ENCODE assay signal across 8 mouse cellular contexts in genomic region chr11:51605602-51606446, GRCm38 (mm10). TPM values are rescaled to one million over a fixed set of nuclear protein-coding genes. Genes with fewer than 3 reads are reported as not detected.
DNase-seq lines count a peak whose midpoint lies in the region; ATAC-seq and TF ChIP-seq lines count a peak whose summit lies in the region.

No protein-coding gene starts in this region.

- peak; percentile 79 for ATAC-seq in heart, embryonic 11.5 days (replicated peaks; ENCODE audit: insufficient number of reproducible peaks, low FRiP score, low TSS enrichment)
- ATAC-seq in kidney, embryonic 16.5 days (ENCODE audit: low FRiP score, low TSS enrichment), result peak; percentile 81
- ATAC-seq in liver, embryonic 13.5 days (ENCODE audit: low read depth), result peak; percentile 73
- ATAC-seq in stomach, embryonic 15.5 days (ENCODE audit: insufficient read depth, low FRiP score, low read depth), result peak; percentile 81

- TF ChIP-seq POLR2A in bone marrow macrophage, adult 2 months (IDR thresholded peaks at IDR 0.05; ENCODE audit: borderline replicate concordance, low read depth, low read length), result no peak
- no peak; the same call in 1 of the 2 replicates for TF ChIP-seq POLR2A in embryonic fibroblast, embryonic 13.5 days (IDR thresholded peaks at IDR 0.05; ENCODE audit: low read depth, low read length)

- peak overlapping the region; percentile 100 for H3K9ac ChIP-seq in heart, embryonic 11.5 days (ENCODE audit: low read depth, low read length)
- peak overlapping the region; percentile 100 for H3K9ac ChIP-seq in kidney, embryonic 16.5 days (replicated peaks; ENCODE audit: low read length)
- peak overlapping the region; percentile 97 for H3K9ac ChIP-seq in liver, embryonic 13.5 days
- H3K9ac ChIP-seq in stomach, embryonic 15.5 days, result peak overlapping the region; percentile 98

- H3K27ac ChIP-seq in bone marrow macrophage, adult 2 months (ENCODE audit: insufficient read depth, low read depth, low read length), result peak overlapping the region; percentile 89
- H3K27ac ChIP-seq in embryonic fibroblast, embryonic 13.5 days (ENCODE audit: insufficient read depth, low read length), result peak overlapping the region; percentile 62
- peak overlapping the region; percentile 96 for H3K27ac ChIP-seq in heart, embryonic 11.5 days (ENCODE audit: low read depth, low read length)
- H3K27ac ChIP-seq in kidney, embryonic 16.5 days (ENCODE audit: low read length), result peak overlapping the region; percentile 96
- peak overlapping the region; percentile 95 for H3K27ac ChIP-seq in liver, embryonic 13.5 days
- H3K27ac ChIP-seq in stomach, embryonic 15.5 days, result peak overlapping the region; percentile 95

- H3K4me3 ChIP-seq in bone marrow macrophage, adult 2 months (ENCODE audit: insufficient read depth, low read length), result peak overlapping the region; percentile 94
- peak overlapping the region; percentile 98 for H3K4me3 ChIP-seq in embryonic fibroblast, embryonic 13.5 days (ENCODE audit: insufficient read depth, low read length)
- H3K4me3 ChIP-seq in heart, embryonic 11.5 days (ENCODE audit: low read depth, low read length), result peak overlapping the region; percentile 99
- H3K4me3 ChIP-seq in kidney, embryonic 16.5 days (ENCODE audit: low read length), result peak overlapping the region; percentile 96
- peak overlapping the region; percentile 97 for H3K4me3 ChIP-seq in liver, embryonic 13.5 days (replicated peaks)
- H3K4me3 ChIP-seq in stomach, embryonic 15.5 days (replicated peaks), result peak overlapping the region; percentile 96

- no peak for TF ChIP-seq CTCF in bone marrow macrophage, adult 2 months (IDR thresholded peaks at IDR 0.05; ENCODE audit: low read depth, low read length)
- no peak for TF ChIP-seq CTCF in embryonic fibroblast, embryonic 13.5 days (IDR thresholded peaks at IDR 0.05; ENCODE audit: borderline replicate concordance, insufficient read depth, low read length)

- WGBS in heart, embryonic 11.5 days (ENCODE audit: insufficient replicate concordance), result under 1% methylated on average over 79 of the region's 81 CpGs
- WGBS in kidney, embryonic 16.5 days, result under 1% methylated on average over 71 of the region's 81 CpGs
- WGBS in liver, embryonic 13.5 days (ENCODE audit: insufficient replicate concordance), result under 1% methylated on average over 80 of the region's 81 CpGs
- WGBS in stomach, embryonic 15.5 days, result under 1% methylated on average over 80 of the region's 81 CpGs

- H3K4me2 ChIP-seq in heart, embryonic 11.5 days, result peak overlapping the region; percentile 92
- H3K4me2 ChIP-seq in kidney, embryonic 16.5 days (replicated peaks; ENCODE audit: low read depth, low read length), result peak overlapping the region; percentile 93
- peak overlapping the region; percentile 95 for H3K4me2 ChIP-seq in liver, embryonic 13.5 days
- peak overlapping the region; percentile 78 for H3K4me2 ChIP-seq in stomach, embryonic 15.5 days

- peaks cover 39% of the 10 kb centered on the region for H3K36me3 ChIP-seq in heart, embryonic 11.5 days (ENCODE audit: control insufficient read depth, insufficient read depth, low read length)
- peaks cover 44% of the 10 kb centered on the region for H3K36me3 ChIP-seq in kidney, embryonic 16.5 days (ENCODE audit: insufficient read depth, low read length)
- peaks cover 49% of the 10 kb centered on the region for H3K36me3 ChIP-seq in liver, embryonic 13.5 days
- peaks cover 39% of the 10 kb centered on the region for H3K36me3 ChIP-seq in stomach, embryonic 15.5 days

- H3K9me3 ChIP-seq in heart, embryonic 11.5 days (replicated peaks; ENCODE audit: control insufficient read depth, low read length), result no peaks in the 10 kb centered on the region
- no peaks in the 10 kb centered on the region for H3K9me3 ChIP-seq in kidney, embryonic 16.5 days (ENCODE audit: low read length)
- H3K9me3 ChIP-seq in liver, embryonic 13.5 days (replicated peaks), result no peaks in the 10 kb centered on the region
- H3K9me3 ChIP-seq in stomach, embryonic 15.5 days, result no peaks in the 10 kb centered on the region

- DNase-seq in B cell, adult 2 months, result peak; percentile 84 to 87
- peak; percentile 84 for DNase-seq in liver, embryonic 13.5 days
- peak; percentile 78 for DNase-seq in neural tube, embryonic 10.5 days (ENCODE audit: extremely low spot score, low spot score)

- H3K27me3 ChIP-seq in heart, embryonic 11.5 days (ENCODE audit: control insufficient read depth, insufficient read depth, low read length), result no peaks in the 10 kb centered on the region
- H3K27me3 ChIP-seq in kidney, embryonic 16.5 days (ENCODE audit: insufficient read depth, low read length), result no peaks in the 10 kb centered on the region
- no peaks in the 10 kb centered on the region for H3K27me3 ChIP-seq in liver, embryonic 13.5 days
- H3K27me3 ChIP-seq in stomach, embryonic 15.5 days (replicated peaks), result no peaks in the 10 kb centered on the region

- peaks cover 9% of the 10 kb centered on the region for H3K4me1 ChIP-seq in bone marrow macrophage, adult 2 months (ENCODE audit: control insufficient read depth, insufficient read depth, low read length)
- peaks cover 4% of the 10 kb centered on the region for H3K4me1 ChIP-seq in embryonic fibroblast, embryonic 13.5 days (ENCODE audit: control insufficient read depth, insufficient read depth, low read length)
- peaks cover 11% of the 10 kb centered on the region for H3K4me1 ChIP-seq in heart, embryonic 11.5 days (ENCODE audit: control insufficient read depth, insufficient read depth, low read length)
- peaks cover 39% of the 10 kb centered on the region for H3K4me1 ChIP-seq in kidney, embryonic 16.5 days (ENCODE audit: insufficient read depth, low read length)
- H3K4me1 ChIP-seq in liver, embryonic 13.5 days (replicated peaks), result peaks cover 79% of the 10 kb centered on the region
- peaks cover 38% of the 10 kb centered on the region for H3K4me1 ChIP-seq in stomach, embryonic 15.5 days

RNA-seq across cellular contexts. Expression of gene Hnrnpab, which starts 0.8 kb away (rescaled TPM):
- 144 and 159 TPM in 2 replicates for polyA plus RNA-seq in bone marrow macrophage, adult 2 months (2012; ENCODE audit: insufficient read depth, insufficient read length, missing spikeins)
- 361 and 364 TPM in 2 replicates for polyA plus RNA-seq in embryonic fibroblast, embryonic 13.5 days (2011; ENCODE audit: insufficient read length, low read depth, missing spikeins)
- polyA plus RNA-seq in heart, embryonic 11.5 days (2014; fragmentation: Nextera tagmentation; extraction: Ambion mirVana), result 362 and 384 TPM in 2 replicates
- 343 and 374 TPM in 2 replicates for polyA plus RNA-seq in kidney, embryonic 16.5 days (2015; fragmentation: Nextera tagmentation; extraction: Ambion mirVana)
- 250 and 275 TPM in 2 replicates for polyA plus RNA-seq in liver, embryonic 13.5 days (2015; fragmentation: Nextera tagmentation; extraction: Ambion mirVana)
- 402 and 413 TPM in 2 replicates for polyA plus RNA-seq in stomach, embryonic 15.5 days (2015; fragmentation: Nextera tagmentation; extraction: Ambion mirVana)

RNA-seq across cellular contexts. Expression of gene Nhp2, which starts 13.7 kb away (rescaled TPM):
- polyA plus RNA-seq in bone marrow macrophage, adult 2 months (2012; ENCODE audit: insufficient read depth, insufficient read length, missing spikeins), result 33.9 and 38.8 TPM in 2 replicates
- polyA plus RNA-seq in embryonic fibroblast, embryonic 13.5 days (2011; ENCODE audit: insufficient read length, low read depth, missing spikeins), result 61.2 and 70.9 TPM in 2 replicates
- polyA plus RNA-seq in heart, embryonic 11.5 days (2014; fragmentation: Nextera tagmentation; extraction: Ambion mirVana), result 114 and 131 TPM in 2 replicates
- polyA plus RNA-seq in kidney, embryonic 16.5 days (2015; fragmentation: Nextera tagmentation; extraction: Ambion mirVana), result 156 and 158 TPM in 2 replicates
- polyA plus RNA-seq in liver, embryonic 13.5 days (2015; fragmentation: Nextera tagmentation; extraction: Ambion mirVana), result 186 and 203 TPM in 2 replicates
- 153 and 155 TPM in 2 replicates for polyA plus RNA-seq in stomach, embryonic 15.5 days (2015; fragmentation: Nextera tagmentation; extraction: Ambion mirVana)

RNA-seq across cellular contexts. Expression of gene Phykpl, which starts 21.3 kb away (rescaled TPM):
- polyA plus RNA-seq in bone marrow macrophage, adult 2 months (2012; ENCODE audit: insufficient read depth, insufficient read length, missing spikeins), result 8.4 and 8.8 TPM in 2 replicates
- 12.0 and 14.2 TPM in 2 replicates for polyA plus RNA-seq in embryonic fibroblast, embryonic 13.5 days (2011; ENCODE audit: insufficient read length, low read depth, missing spikeins)
- polyA plus RNA-seq in heart, embryonic 11.5 days (2014; fragmentation: Nextera tagmentation; extraction: Ambion mirVana), result 14.4 and 14.9 TPM in 2 replicates
- 25.0 and 26.2 TPM in 2 replicates for polyA plus RNA-seq in kidney, embryonic 16.5 days (2015; fragmentation: Nextera tagmentation; extraction: Ambion mirVana)
- polyA plus RNA-seq in liver, embryonic 13.5 days (2015; fragmentation: Nextera tagmentation; extraction: Ambion mirVana), result 14.4 and 15.0 TPM in 2 replicates
- 20.6 and 21.7 TPM in 2 replicates for polyA plus RNA-seq in stomach, embryonic 15.5 days (2015; fragmentation: Nextera tagmentation; extraction: Ambion mirVana)

RNA-seq across cellular contexts. Expression of gene Rmnd5b, which starts 29.9 kb away (rescaled TPM):
- polyA plus RNA-seq in bone marrow macrophage, adult 2 months (2012; ENCODE audit: insufficient read depth, insufficient read length, missing spikeins), result 42.4 and 43.7 TPM in 2 replicates
- 17.5 and 20.0 TPM in 2 replicates for polyA plus RNA-seq in embryonic fibroblast, embryonic 13.5 days (2011; ENCODE audit: insufficient read length, low read depth, missing spikeins)
- 29.7 and 32.2 TPM in 2 replicates for polyA plus RNA-seq in heart, embryonic 11.5 days (2014; fragmentation: Nextera tagmentation; extraction: Ambion mirVana)
- polyA plus RNA-seq in kidney, embryonic 16.5 days (2015; fragmentation: Nextera tagmentation; extraction: Ambion mirVana), result 48.9 and 51.9 TPM in 2 replicates
- polyA plus RNA-seq in liver, embryonic 13.5 days (2015; fragmentation: Nextera tagmentation; extraction: Ambion mirVana), result 24.9 and 25.1 TPM in 2 replicates
- polyA plus RNA-seq in stomach, embryonic 15.5 days (2015; fragmentation: Nextera tagmentation; extraction: Ambion mirVana), result 39.9 and 43.6 TPM in 2 replicates

RNA-seq across cellular contexts. Expression of gene N4bp3, which starts 44.8 kb away (rescaled TPM):
- polyA plus RNA-seq in bone marrow macrophage, adult 2 months (2012; ENCODE audit: insufficient read depth, insufficient read length, missing spikeins), result 8.7 and 9.8 TPM in 2 replicates
- polyA plus RNA-seq in embryonic fibroblast, embryonic 13.5 days (2011; ENCODE audit: insufficient read length, low read depth, missing spikeins), result 0.35 and 1.8 TPM in 2 replicates
- 4.2 and 6.4 TPM in 2 replicates for polyA plus RNA-seq in heart, embryonic 11.5 days (2014; fragmentation: Nextera tagmentation; extraction: Ambion mirVana)
- polyA plus RNA-seq in kidney, embryonic 16.5 days (2015; fragmentation: Nextera tagmentation; extraction: Ambion mirVana), result 30.9 and 34.1 TPM in 2 replicates
- polyA plus RNA-seq in liver, embryonic 13.5 days (2015; fragmentation: Nextera tagmentation; extraction: Ambion mirVana), result 3.1 and 3.2 TPM in 2 replicates
- polyA plus RNA-seq in stomach, embryonic 15.5 days (2015; fragmentation: Nextera tagmentation; extraction: Ambion mirVana), result 19.8 and 21.5 TPM in 2 replicates

Comparison
In these comparisons a context has a peak if more than half of its experiments do, and no peak if none do; other contexts are left out.
1. Peak in every context shown above with its lines: DNase-seq, ATAC-seq, H3K4me3 ChIP-seq and H3K27ac ChIP-seq.